Mouse (Mus musculus) liver, embryonic 16.5 days (tissue): ENCODE measurements at regions not wholly inside any gene's neighbourhood (a gene's known extent, or its start where the extent isn't known, plus 50 kb on each side); places are given as distances from the start of the nearest gene placed in this dataset.
A peak's percentile ranks its signal among the peaks of the same experiment; 100 is the strongest.

Experiments
- ATAC-seq: fragments of 200-750 bp; cut with Nextera tagmentation; 2 replicates; pipeline ENCODE4 v1.8.0; 2017; ENCODE audit warnings: low read depth, mild to moderate bottlenecking, moderate number of reproducible peaks, moderate library complexity
- H3K27ac ChIP-seq: fragments of 300-500 bp; sonication (generic); 2 replicates; pipeline ENCODE4 v1.5.1; 2014; ENCODE audit warnings: mild to moderate bottlenecking, low read length
- H3K27me3 ChIP-seq: fragments of 300-500 bp; sonication (generic); 2 replicates; pipeline ENCODE4 v1.6.1; 2014; ENCODE audit warnings: low read depth, low read length, mixed read lengths; ENCODE audit not compliant: control insufficient read depth, insufficient read depth
- H3K36me3 ChIP-seq: fragments of 300-500 bp; sonication (generic); 2 replicates; pipeline ENCODE4 v1.6.1; 2014; ENCODE audit warnings: mild to moderate bottlenecking; ENCODE audit not compliant: control insufficient read depth, insufficient read depth
- H3K4me1 ChIP-seq: fragments of 300-500 bp; sonication (generic); 2 replicates; pipeline ENCODE4 v1.6.1; 2014; ENCODE audit warnings: low read depth, low read length, mixed read lengths; ENCODE audit not compliant: control insufficient read depth
- H3K4me2 ChIP-seq: fragments of 300-500 bp; sonication (generic); 2 replicates; pipeline ENCODE4 v1.6.1; 2014; ENCODE audit warnings: low read depth, low read length, mixed read lengths
- H3K4me3 ChIP-seq: fragments of 300-500 bp; sonication (generic); 2 replicates; pipeline ENCODE4 v1.5.1; 2014; ENCODE audit warnings: low read depth, mild to moderate bottlenecking, low read length
- H3K9ac ChIP-seq: fragments of 300-500 bp; sonication (generic); 2 replicates; pipeline ENCODE4 v1.6.1; 2014; ENCODE audit warnings: low read depth, low read length
- H3K9me3 ChIP-seq: fragments of 300-500 bp; sonication (generic); replicated peaks from 2 replicates; pipeline ENCODE4 v1.6.1; 2016; ENCODE audit warnings: low read length; ENCODE audit not compliant: control insufficient read depth
- WGBS: fragments of 180-500 bp; shearing (Covaris S2); extraction: QIAGEN DNeasy Blood & Tissue Kit; methylation state at CpG from one replicate; pipeline ENCODE4 v1.1.7; 2014; ENCODE audit not compliant: insufficient replicate concordance; 5-methylcytosine and 5-hydroxymethylcytosine counted together

GRCm38 (mm10) chr3:66592259-66592658, 295.6 kb upstream of the Veph1 start:
- H3K9ac ChIP-seq: no peak overlapping the region
- no peak for ATAC-seq
- no peak overlapping the region for H3K4me3 ChIP-seq
- no peaks in the 10 kb centered on the region for H3K36me3 ChIP-seq
- no peak overlapping the region for H3K4me2 ChIP-seq
- 45% methylated on average over 7 of the region's 7 CpGs for WGBS
- no peak overlapping the region for H3K27ac ChIP-seq
- no peaks in the 10 kb centered on the region for H3K4me1 ChIP-seq
- no peaks in the 10 kb centered on the region for H3K9me3 ChIP-seq
- H3K27me3 ChIP-seq: no peaks in the 10 kb centered on the region

- Histone ChIP-seq H3K9ac (no peak overlapping the region), H3K27me3 (no peaks in the 10 kb centered on the region), H3K9me3 (no peaks in the 10 kb centered on the region), H3K27ac (no peak overlapping the region), H3K4me3 (no peak overlapping the region), H3K36me3 (no peaks in the 10 kb centered on the region), H3K4me2 (no peak overlapping the region), H3K4me1 (no peaks in the 10 kb centered on the region)
- 56% methylated on average over 7 of the region's 7 CpGs for WGBS
- ATAC-seq: no peak
These were observed 294.1 kb upstream of the Veph1 start for GRCm38 (mm10) chr3:66590775-66591174.

- no peak overlapping the region for H3K4me3 ChIP-seq
- H3K27me3 ChIP-seq: no peaks in the 10 kb centered on the region
- H3K36me3 ChIP-seq: no peaks in the 10 kb centered on the region
- no peak for ATAC-seq
- no peaks in the 10 kb centered on the region for H3K9me3 ChIP-seq
- no peak overlapping the region for H3K4me2 ChIP-seq
- H3K4me1 ChIP-seq: no peaks in the 10 kb centered on the region
- no peak overlapping the region for H3K27ac ChIP-seq
- no peak overlapping the region for H3K9ac ChIP-seq
- 64% methylated on average over 4 of the region's 4 CpGs for WGBS
These were observed 292.8 kb upstream of the Veph1 start for GRCm38 (mm10) chr3:66589483-66589882.

- no peak overlapping the region for H3K4me3 ChIP-seq
These were observed 288.2 kb upstream of the Veph1 start for GRCm38 (mm10) chr3:66584831-66585230.

GRCm38 (mm10) chr3:66584101-66584500, 287.5 kb upstream of the Veph1 start:
- no peaks in the 10 kb centered on the region for H3K9me3 ChIP-seq
- 75% methylated on average over 5 of the region's 5 CpGs for WGBS
- no peak overlapping the region for H3K4me3 ChIP-seq
- H3K27ac ChIP-seq: no peak overlapping the region
- H3K4me2 ChIP-seq: no peak overlapping the region
- H3K9ac ChIP-seq: no peak overlapping the region
- H3K36me3 ChIP-seq: no peaks in the 10 kb centered on the region
- H3K4me1 ChIP-seq: no peaks in the 10 kb centered on the region
- H3K27me3 ChIP-seq: no peaks in the 10 kb centered on the region
- no peak for ATAC-seq

More at GRCm38 (mm10) chr3:66584831-66585230, 288.2 kb upstream of the Veph1 start:
- WGBS: 75% methylated on average over 9 of the region's 9 CpGs
- Histone ChIP-seq H3K36me3 (no peaks in the 10 kb centered on the region), H3K27me3 (no peaks in the 10 kb centered on the region), H3K27ac (no peak overlapping the region), H3K4me2 (no peak overlapping the region), H3K9me3 (no peaks in the 10 kb centered on the region), H3K9ac (no peak overlapping the region), H3K4me1 (no peaks in the 10 kb centered on the region)
- ATAC-seq: no peak

GRCm38 (mm10) chr3:66576659-66577058, 280.0 kb upstream of the Veph1 start:
- H3K27ac ChIP-seq: no peak overlapping the region
- H3K27me3 ChIP-seq: no peaks in the 10 kb centered on the region

GRCm38 (mm10) chr3:66574321-66574720, 277.7 kb upstream of the Veph1 start:
- Histone ChIP-seq H3K9ac (no peak overlapping the region), H3K4me3 (no peak overlapping the region), H3K27me3 (no peaks in the 10 kb centered on the region), H3K9me3 (no peaks in the 10 kb centered on the region), H3K4me1 (no peaks in the 10 kb centered on the region), H3K4me2 (no peak overlapping the region), H3K36me3 (no peaks in the 10 kb centered on the region), H3K27ac (no peak overlapping the region)
- 70% methylated on average over 8 of the region's 8 CpGs for WGBS
- no peak for ATAC-seq

More at GRCm38 (mm10) chr3:66576659-66577058, 280.0 kb upstream of the Veph1 start:
- Histone ChIP-seq H3K36me3 (no peaks in the 10 kb centered on the region), H3K4me1 (no peaks in the 10 kb centered on the region), H3K4me3 (no peak overlapping the region), H3K9me3 (no peaks in the 10 kb centered on the region), H3K4me2 (no peak overlapping the region), H3K9ac (no peak overlapping the region)
- WGBS: 38% methylated on average over 1 of the region's 1 CpGs
- peak; percentile 92 for ATAC-seq

GRCm38 (mm10) chr3:66572887-66573519, 276.4 kb upstream of the Veph1 start:
- no peak for ATAC-seq
- H3K9me3 ChIP-seq: no peaks in the 10 kb centered on the region
- H3K4me3 ChIP-seq: no peak overlapping the region
- no peaks in the 10 kb centered on the region for H3K4me1 ChIP-seq
- WGBS: 73% methylated on average over 12 of the region's 12 CpGs
- H3K27me3 ChIP-seq: no peaks in the 10 kb centered on the region
- H3K27ac ChIP-seq: no peak overlapping the region
- no peaks in the 10 kb centered on the region for H3K36me3 ChIP-seq
- no peak overlapping the region for H3K4me2 ChIP-seq
- H3K9ac ChIP-seq: no peak overlapping the region

- Histone ChIP-seq H3K27ac (no peak overlapping the region), H3K36me3 (no peaks in the 10 kb centered on the region), H3K27me3 (no peaks in the 10 kb centered on the region), H3K4me3 (no peak overlapping the region), H3K9ac (no peak overlapping the region), H3K4me1 (no peaks in the 10 kb centered on the region), H3K9me3 (no peaks in the 10 kb centered on the region), H3K4me2 (no peak overlapping the region)
- no peak for ATAC-seq
- 49% methylated on average over 5 of the region's 5 CpGs for WGBS
These were observed 273.7 kb upstream of the Veph1 start for GRCm38 (mm10) chr3:66570342-66570741.
